13 mouse cellular contexts compared by ENCODE assay signal in genomic region chr5:148953098-148953497, GRCm38 (mm10). TPM values are rescaled to one million over a fixed set of nuclear protein-coding genes. Genes with fewer than 3 reads are reported as not detected.
DNase-seq lines count a peak whose midpoint lies in the region; ATAC-seq lines count a peak whose summit lies in the region.
"Had no signal": no experiment of that assay in that cellular context is flagged by ENCODE, and none has a peak within 500 bp of the region (broad histone marks: within the 10 kb centered on the region; RNA-seq: fewer than 3 reads in every experiment).

No protein-coding gene starts in this region.

- no peak for ATAC-seq in megakaryocyte, adult 5-6 weeks (ENCODE audit: poor library complexity, severe bottlenecking)
- no peak for ATAC-seq in frontal cortex, adult (ENCODE audit: low TSS enrichment)
- ATAC-seq in inflammation-experienced regulatory T-cells, adult 6 months = no peak
- ATAC-seq: forebrain, embryonic 13.5 days had no signal

- peak; percentile 80 for DNase-seq in adrenal gland, adult 2 months
- DNase-seq in adrenal gland, adult 18-20 months (ENCODE audit: low spot score in 2 of 2) = no peak
- DNase-seq in heart, postnatal 25 days (ENCODE audit: low spot score) = peak; percentile 56
- DNase-seq in skeletal muscle tissue, adult 2 months (ENCODE audit: low read depth, low spot score) = peak; percentile 66

- no peaks in the 10 kb centered on the region for H3K36me3 ChIP-seq in megakaryocyte, embryonic 14.5 days (replicated peaks; ENCODE audit: low read length)
- H3K36me3 ChIP-seq: stomach, embryonic 15.5 days had no signal

- peaks cover 71% of the 10 kb centered on the region for H3K4me1 ChIP-seq in megakaryocyte, embryonic 14.5 days
- H3K4me1 ChIP-seq: forebrain, embryonic 13.5 days had no signal

- no peaks in the 10 kb centered on the region for H3K9me3 ChIP-seq in megakaryocyte, embryonic 14.5 days
- H3K9me3 ChIP-seq: forebrain, embryonic 13.5 days; stomach, embryonic 15.5 days had no signal

- intact Hi-C loops in heart, postnatal 25 days (cut with DNase I) = no loop called here

- no peaks in the 10 kb centered on the region for H3K27me3 ChIP-seq in megakaryocyte, embryonic 14.5 days (replicated peaks)
- H3K27me3 ChIP-seq: forebrain, embryonic 13.5 days; stomach, embryonic 15.5 days had no signal

- H3K4me3 ChIP-seq in megakaryocyte, embryonic 14.5 days (replicated peaks) = peak overlapping the region; percentile 28
- H3K4me3 ChIP-seq: forebrain, embryonic 13.5 days; stomach, embryonic 15.5 days had no signal

RNA-seq across cellular contexts. Expression of gene Katnal1, which starts 24.0 kb away (rescaled TPM):
- 10 to 100 TPM in 1 of 2 experiments, 1 to 10 TPM in 1; 6.5 to 10.1 TPM for total RNA-seq in adrenal gland, adult 2 months (2021)
- polyA plus RNA-seq in adrenal gland, adult 2 months (2012; rRNA removed) = 3.2 and 3.8 TPM in 2 replicates
- 1 to 10 TPM; 5.8 to 8.3 TPM for total RNA-seq in adrenal gland, adult 18-20 months (2021)
- polyA plus RNA-seq in megakaryocyte, embryonic 14.5 days (2012; ENCODE audit: insufficient read depth, low replicate concordance) = 1.7 and 3.0 TPM in 2 replicates
- total RNA-seq in megakaryocyte, adult 5-6 weeks (2015) = 1.8 and 3.1 TPM in 2 replicates
- total RNA-seq in megakaryocyte, adult 5-6 weeks (2017) = 2.4 and 2.5 TPM in 2 replicates
- total RNA-seq in heart, postnatal 25 days (2021) = 1 to 10 TPM; 9.2 to 9.9 TPM
- polyA plus RNA-seq in inflammation-experienced regulatory T-cells, adult 6 months (2017; shearing (Covaris generic)) = 1 to 10 TPM; 2.1 to 3.7 (median 3.7) TPM

RNA-seq across cellular contexts. Expression of gene Gm42791, which starts 41.8 kb away (rescaled TPM):
- 1 to 10 TPM; 6.3 to 6.5 TPM for total RNA-seq in adrenal gland, adult 2 months (2021)
- polyA plus RNA-seq in adrenal gland, adult 2 months (2012; rRNA removed) = not detected in 2 replicates
- total RNA-seq in adrenal gland, adult 18-20 months (2021) = 1 to 10 TPM; 3.4 to 8.0 TPM
- not detected in 2 replicates for polyA plus RNA-seq in megakaryocyte, embryonic 14.5 days (2012; ENCODE audit: insufficient read depth, low replicate concordance)
- total RNA-seq in megakaryocyte, adult 5-6 weeks (2015) = not detected in 2 replicates
- total RNA-seq in megakaryocyte, adult 5-6 weeks (2017) = not detected in 2 replicates
- total RNA-seq in heart, postnatal 25 days (2021) = 1 to 10 TPM; 5.8 to 6.2 TPM
- polyA plus RNA-seq in inflammation-experienced regulatory T-cells, adult 6 months (2017; shearing (Covaris generic)) = not detected
- polyA plus RNA-seq: cortical plate, adult 2 months; hindbrain, embryonic 11.5 days; liver, embryonic 14.5 days had no signal

Comparison
In these comparisons a context has a peak if more than half of its experiments do, and no peak if none do; other contexts are left out.
1. DNase-seq: peak in adrenal gland, adult 2 months (single experiment), heart, postnatal 25 days (single experiment) and skeletal muscle tissue, adult 2 months (single experiment); none in adrenal gland, adult 18-20 months (0 of 2).
2. RNA of gene Gm42791, which starts 41.8 kb away (total RNA-seq): 3.4 to 8.0 TPM in adrenal gland, adult 18-20 months, 6.3 to 6.5 TPM in adrenal gland, adult 2 months and 5.8 to 6.2 TPM in heart, postnatal 25 days; not detected in megakaryocyte, adult 5-6 weeks; every median in the first group is over 4 times any median in the second.